ENCODE assay signal across 9 mouse cellular contexts in genomic region chr16:50841205-50841604, GRCm38 (mm10).
A peak's percentile ranks its signal among the peaks of the same experiment; 100 is the strongest.
DNase-seq lines count a peak whose midpoint lies in the region; ATAC-seq and TF ChIP-seq lines count a peak whose summit lies in the region.
"Had no signal": no experiment of that assay in that cellular context is flagged by ENCODE, and none has a peak within 500 bp of the region (broad histone marks: within the 10 kb centered on the region; RNA-seq: fewer than 3 reads in every experiment).

No protein-coding gene starts in this region.

- H3K4me2 ChIP-seq in forebrain, embryonic 11.5 days (ENCODE audit: low read depth, low read length, severe bottlenecking) = no peak overlapping the region
- peak overlapping the region; percentile 31; the same call in 1 of the 2 replicates for H3K4me2 ChIP-seq in kidney, embryonic 15.5 days
- H3K4me2 ChIP-seq: liver, embryonic 13.5 days had no signal

- H3K36me3 ChIP-seq in forebrain, embryonic 11.5 days (ENCODE audit: control insufficient read depth, insufficient read depth, low read length) = no peaks in the 10 kb centered on the region
- no peaks in the 10 kb centered on the region for H3K36me3 ChIP-seq in forebrain, embryonic 10.5 days (replicated peaks)
- no peaks in the 10 kb centered on the region for H3K36me3 ChIP-seq in kidney, embryonic 15.5 days
- no peaks in the 10 kb centered on the region for H3K36me3 ChIP-seq in testis, adult 2 months (ENCODE audit: control insufficient read depth, insufficient read depth, low read length)
- H3K36me3 ChIP-seq: liver, embryonic 13.5 days had no signal

- 80% methylated on average over 10 of the region's 10 CpGs for WGBS in forebrain, embryonic 11.5 days
- 79% methylated on average over 10 of the region's 10 CpGs for WGBS in forebrain, embryonic 10.5 days
- 57% methylated on average over 10 of the region's 10 CpGs for WGBS in kidney, embryonic 15.5 days

- H3K4me1 ChIP-seq in forebrain, embryonic 11.5 days (replicated peaks; ENCODE audit: control insufficient read depth, insufficient read depth, low read length) = no peaks in the 10 kb centered on the region
- no peaks in the 10 kb centered on the region for H3K4me1 ChIP-seq in forebrain, embryonic 10.5 days
- 0 out of 2 replicates have a peak, but pooled peaks cover 4% of the 10 kb centered on the region for H3K4me1 ChIP-seq in kidney, embryonic 15.5 days
- peaks cover 7% of the 10 kb centered on the region for H3K4me1 ChIP-seq in testis, adult 2 months (ENCODE audit: control insufficient read depth, insufficient read depth, low read length)
- H3K4me1 ChIP-seq: liver, embryonic 13.5 days had no signal

- H3K4me3 ChIP-seq in forebrain, embryonic 11.5 days (ENCODE audit: low read depth, low read length) = no peak overlapping the region
- no peak overlapping the region for H3K4me3 ChIP-seq in forebrain, embryonic 10.5 days
- no peak overlapping the region for H3K4me3 ChIP-seq in kidney, embryonic 15.5 days (replicated peaks)
- H3K4me3 ChIP-seq in testis, adult 2 months (ENCODE audit: control insufficient read depth, low read depth, low read length) = peak overlapping the region; percentile 10; the same call in 1 of the 2 replicates
- H3K4me3 ChIP-seq: liver, embryonic 13.5 days had no signal

- H3K27me3 ChIP-seq in forebrain, embryonic 11.5 days (ENCODE audit: control insufficient read depth, insufficient read depth, low read length) = no peaks in the 10 kb centered on the region
- peaks cover 4% of the 10 kb centered on the region; the same call in 1 of the 2 replicates for H3K27me3 ChIP-seq in forebrain, embryonic 10.5 days (ENCODE audit: poor library complexity, severe bottlenecking)
- no peaks in the 10 kb centered on the region for H3K27me3 ChIP-seq in kidney, embryonic 15.5 days
- H3K27me3 ChIP-seq in testis, adult 2 months (ENCODE audit: control insufficient read depth, insufficient read depth, low read length) = no peaks in the 10 kb centered on the region
- H3K27me3 ChIP-seq: liver, embryonic 13.5 days had no signal

- no peaks in the 10 kb centered on the region for H3K9me3 ChIP-seq in forebrain, embryonic 11.5 days (ENCODE audit: control insufficient read depth, low read length)
- no peaks in the 10 kb centered on the region for H3K9me3 ChIP-seq in forebrain, embryonic 10.5 days
- H3K9me3 ChIP-seq in kidney, embryonic 15.5 days (replicated peaks) = no peaks in the 10 kb centered on the region
- H3K9me3 ChIP-seq: liver, embryonic 13.5 days had no signal

- peak; percentile 37; the same call in 1 of the 2 replicates for ATAC-seq in forebrain, embryonic 11.5 days (replicated peaks; ENCODE audit: low FRiP score)
- peak; percentile 57; the same call in 1 of the 2 replicates for ATAC-seq in kidney, embryonic 15.5 days (replicated peaks; ENCODE audit: low FRiP score)

- TF ChIP-seq CTCF in testis, adult 2 months (IDR thresholded peaks at IDR 0.05; ENCODE audit: control insufficient read depth, insufficient read depth, insufficient replicate concordance, low read depth, low read length) = no peak

- no peak for TF ChIP-seq POLR2A in testis, adult 2 months (IDR thresholded peaks at IDR 0.05; ENCODE audit: control insufficient read depth, low read depth, low read length)

- no peak for DNase-seq in forebrain, embryonic 11.5 days (ENCODE audit: low spot score)
- DNase-seq in forebrain, embryonic 10.5 days (ENCODE audit: extremely low spot score, low spot score) = no peak
- no peak for DNase-seq in kidney, adult 9 months
- no peak for DNase-seq in testis, postnatal 14 days (ENCODE audit: low spot score)
- DNase-seq in thymus, postnatal 10 days (ENCODE audit: low spot score in 2 of 2) = no peak
- no peak for DNase-seq in embryo, embryonic 11 days

- no peak overlapping the region for H3K27ac ChIP-seq in forebrain, embryonic 11.5 days (ENCODE audit: low read depth, low read length)
- no peak overlapping the region for H3K27ac ChIP-seq in forebrain, embryonic 10.5 days
- no peak overlapping the region for H3K27ac ChIP-seq in kidney, embryonic 15.5 days
- H3K27ac ChIP-seq in testis, adult 2 months (ENCODE audit: control insufficient read depth, insufficient read depth, low read depth, low read length) = no peak overlapping the region
- H3K27ac ChIP-seq: liver, embryonic 13.5 days had no signal

- H3K9ac ChIP-seq in forebrain, embryonic 11.5 days (ENCODE audit: low read length) = no peak overlapping the region
- H3K9ac ChIP-seq in kidney, embryonic 15.5 days = no peak overlapping the region
- H3K9ac ChIP-seq: liver, embryonic 13.5 days had no signal
